Mouse (Mus musculus) adrenal gland (tissue): Measurements from ENCODE around the gene Pp2d1.
"Not testable (repeated sequence)": the region's sequence is repeated elsewhere in the genome, so short reads cannot be mapped to it uniquely, and the experiment has no call there.

Source experiments
- intact Hi-C: fragments of 180-260 bp; cut with DNase I; formaldehyde crosslinking; loops from one replicate; pipeline ENCODE4 v1.15.1; 2025
- long read RNA-seq, 2 experiments: library from polyadenylated mRNA; unstranded; transcript quantifications; one replicate each; pipeline ENCODE4 v2.0.0; 2020; ENCODE audit warnings: borderline replicate concordance in 1 of 2; ENCODE audit not compliant: insufficient replicate concordance in 1 of 2

The Pp2d1 gene
- long read RNA-seq, experiment 1: 0 reads
- long read RNA-seq, experiment 2: 0 reads

GRCm38 (mm10) chr17:53539351-53539750 lies at the start of gene Pp2d1:
Pp2d1 (minus strand) TSS chr17:53539451.
- intact Hi-C loops: not testable (repeated sequence)

- intact Hi-C loops: no loop called here
Observed at GRCm38 (mm10) chr17:53588097-53588855, 49.0 kb upstream of the Pp2d1 start.

GRCm38 (mm10) chr17:53587074-53587851 lies 48.0 kb upstream of the Pp2d1 start:
- intact Hi-C loops: no loop called here

- intact Hi-C loops: no loop called here
Observed at GRCm38 (mm10) chr17:53583846-53584579, 44.8 kb upstream of the Pp2d1 start.

GRCm38 (mm10) chr17:53582805-53583204 lies 43.6 kb upstream of the Pp2d1 start:
- intact Hi-C loops: no loop called here

- intact Hi-C loops: no loop called here
Observed at GRCm38 (mm10) chr17:53582026-53582585, 42.9 kb upstream of the Pp2d1 start.

GRCm38 (mm10) chr17:53580237-53580636 lies 41.0 kb upstream of the Pp2d1 start:
- intact Hi-C loops: no loop called here

- intact Hi-C loops: no loop called here
Observed at GRCm38 (mm10) chr17:53579612-53580011, 40.4 kb upstream of the Pp2d1 start.

- intact Hi-C loops: no loop called here
Observed at GRCm38 (mm10) chr17:53578776-53579175, 39.5 kb upstream of the Pp2d1 start.

GRCm38 (mm10) chr17:53578249-53578648 lies 39.0 kb upstream of the Pp2d1 start:
- intact Hi-C loops: no loop called here

GRCm38 (mm10) chr17:53577754-53578153 lies 38.5 kb upstream of the Pp2d1 start:
- intact Hi-C loops: no loop called here

GRCm38 (mm10) chr17:53577151-53577550 lies 37.9 kb upstream of the Pp2d1 start:
- intact Hi-C loops: no loop called here

GRCm38 (mm10) chr17:53573019-53573556 lies 33.8 kb upstream of the Pp2d1 start:
- intact Hi-C loops: no loop called here

GRCm38 (mm10) chr17:53570932-53571331 lies 31.7 kb upstream of the Pp2d1 start:
- intact Hi-C loops: not testable (repeated sequence)

- intact Hi-C loops: no loop called here
Observed at GRCm38 (mm10) chr17:53570361-53570875, 31.2 kb upstream of the Pp2d1 start.

GRCm38 (mm10) chr17:53569829-53570228 lies 30.6 kb upstream of the Pp2d1 start:
- intact Hi-C loops: no loop called here

GRCm38 (mm10) chr17:53568734-53569386 lies 29.6 kb upstream of the Pp2d1 start:
- intact Hi-C loops: no loop called here

- intact Hi-C loops: no loop called here
Observed at GRCm38 (mm10) chr17:53568118-53568517, 28.9 kb upstream of the Pp2d1 start.

- intact Hi-C loops: no loop called here
Observed at GRCm38 (mm10) chr17:53567346-53568101, 28.3 kb upstream of the Pp2d1 start.

- intact Hi-C loops: no loop called here
Observed at GRCm38 (mm10) chr17:53566919-53567345, 27.7 kb upstream of the Pp2d1 start.
